Mouse (Mus musculus): ENCODE measurements at regions not wholly inside any gene's neighbourhood (a gene's known extent, or its start where the extent isn't known, plus 50 kb on each side); places are given as distances from the start of the nearest gene placed in this dataset.

DNA sequence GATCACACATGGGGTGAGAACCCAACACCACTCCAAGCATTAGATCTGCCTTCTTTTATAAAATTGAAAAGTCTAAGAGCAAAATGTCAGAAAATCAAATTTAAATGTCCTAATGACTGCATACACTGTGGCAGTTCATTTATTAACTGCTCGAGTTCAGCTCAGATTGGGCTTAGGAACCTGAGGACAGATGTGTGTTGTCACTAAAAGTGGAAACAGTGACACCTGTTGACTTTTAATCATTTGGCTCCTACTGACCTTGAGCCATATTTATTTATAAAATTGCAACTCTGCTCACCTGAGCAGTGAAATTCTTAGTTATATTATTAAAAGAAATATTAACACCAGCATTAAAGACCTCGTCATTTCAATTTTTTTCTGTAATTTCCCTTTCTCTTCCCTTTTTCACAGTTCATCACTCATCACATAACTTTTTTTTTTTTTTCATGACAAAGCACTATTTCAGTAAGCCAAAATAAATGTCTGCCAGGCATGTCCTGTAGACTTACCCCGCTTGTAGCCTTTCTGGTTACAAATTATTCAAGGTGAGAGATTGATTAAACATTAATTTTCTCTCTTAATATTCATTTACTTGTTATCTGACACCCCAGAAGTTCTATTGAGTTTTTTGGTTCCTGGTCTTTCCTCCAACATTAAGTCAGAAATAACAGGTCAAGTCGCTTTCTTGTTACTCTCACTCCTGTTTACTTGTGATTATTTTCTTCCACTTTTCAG, 274.2 kb upstream of the Tet2 start:
- ATAC-seq (replicated peaks; ENCODE audit: low read depth, poor library complexity, severe bottlenecking) = no peak

DNA sequence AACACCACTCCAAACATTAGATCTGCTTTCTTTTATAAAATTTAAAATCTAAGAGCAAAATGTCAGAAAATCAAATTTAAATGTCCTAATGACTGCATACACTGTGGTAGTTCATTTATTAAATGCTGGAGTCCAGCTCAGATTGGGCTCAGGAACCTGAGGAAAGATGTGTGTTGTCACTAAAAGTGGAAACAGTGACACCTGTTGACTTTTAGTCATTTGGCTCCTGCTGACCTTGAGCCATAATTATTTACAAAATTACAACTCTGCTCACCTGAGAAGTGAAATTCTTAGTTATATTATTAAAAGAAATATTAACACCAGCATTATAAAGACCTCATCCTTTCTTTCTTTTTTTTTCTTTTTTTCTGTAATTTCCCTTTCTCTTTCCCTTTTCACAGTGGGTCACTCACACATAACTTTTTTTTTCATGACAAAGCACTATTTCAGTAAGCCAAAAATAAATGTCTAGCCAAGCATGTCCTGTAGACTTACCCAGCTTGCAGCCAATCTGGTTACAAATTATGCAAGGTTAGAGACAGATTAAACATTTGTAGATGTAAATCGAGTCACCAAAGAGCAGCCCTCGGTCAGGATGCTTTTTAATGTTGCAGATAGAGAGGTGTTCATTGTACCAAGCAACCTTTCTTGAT, 288.9 kb upstream of the Tet2 start:
- ATAC-seq (replicated peaks; ENCODE audit: low read depth, poor library complexity, severe bottlenecking) = no peak

DNA sequence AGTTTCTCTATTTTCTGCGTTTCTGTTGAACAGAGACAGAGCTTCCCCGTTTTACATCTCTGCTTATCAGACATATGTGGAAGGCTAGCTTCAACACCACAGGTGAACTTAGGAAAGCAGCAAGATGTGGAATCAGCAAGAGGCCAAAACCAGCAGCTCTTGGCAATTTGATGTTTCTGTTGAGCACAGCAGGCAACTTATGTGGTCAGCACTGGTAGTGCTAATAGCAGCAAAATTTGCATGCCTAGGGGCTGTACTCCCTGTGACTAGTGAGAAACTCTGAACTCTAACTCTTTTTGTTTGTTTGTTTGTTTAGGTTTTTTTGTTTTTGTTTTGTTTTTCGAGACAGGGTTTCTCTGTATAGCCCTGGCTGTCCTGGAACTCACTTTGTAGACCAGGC, 289.5 kb upstream of the Tet2 start:
- no peak for ATAC-seq (replicated peaks; ENCODE audit: low read depth, poor library complexity, severe bottlenecking)

DNA sequence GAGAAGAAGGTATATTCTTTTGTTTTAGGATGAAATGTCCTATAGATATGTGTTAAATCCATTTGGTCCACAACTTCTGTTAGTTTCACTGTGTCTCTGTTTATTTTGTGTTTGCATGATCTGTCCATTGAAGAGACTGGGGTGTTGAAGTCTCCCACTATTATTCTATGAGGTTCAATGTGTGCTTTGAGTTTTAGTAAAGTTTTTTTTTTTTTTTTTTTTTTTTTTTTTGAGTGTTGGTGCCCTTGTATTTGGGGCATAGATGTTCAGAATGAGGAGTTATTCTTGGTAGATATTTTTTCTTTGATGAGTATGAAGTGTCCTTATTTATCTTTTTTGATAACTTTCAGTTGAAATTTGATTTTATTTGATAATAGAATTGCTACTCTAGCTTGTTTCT, 301.4 kb upstream of the Tet2 start:
- no peak for ATAC-seq (replicated peaks; ENCODE audit: low read depth, poor library complexity, severe bottlenecking)

DNA sequence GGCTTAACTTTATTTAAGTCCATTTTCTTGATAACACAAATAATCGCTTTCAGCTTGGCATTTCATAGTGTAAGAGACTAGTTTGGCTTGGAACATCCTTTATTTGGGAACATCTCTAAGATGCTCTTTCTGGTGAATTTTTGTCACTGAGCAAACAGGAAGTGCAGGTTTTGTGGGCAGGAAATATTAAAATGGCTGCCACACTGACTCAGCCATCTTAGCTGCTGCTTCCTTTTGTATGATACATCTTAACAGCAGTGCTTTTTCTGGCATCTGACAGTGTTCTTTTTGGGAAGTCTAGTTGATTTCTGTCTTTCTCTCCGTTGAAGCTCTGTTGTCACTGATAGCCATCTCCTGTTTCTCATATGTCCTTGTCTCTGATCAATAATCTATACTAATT, 329.4 kb upstream of the Tet2 start:
- peak; percentile 56; the same call in 1 of the 2 replicates for ATAC-seq (replicated peaks; ENCODE audit: low read depth, poor library complexity, severe bottlenecking)

DNA sequence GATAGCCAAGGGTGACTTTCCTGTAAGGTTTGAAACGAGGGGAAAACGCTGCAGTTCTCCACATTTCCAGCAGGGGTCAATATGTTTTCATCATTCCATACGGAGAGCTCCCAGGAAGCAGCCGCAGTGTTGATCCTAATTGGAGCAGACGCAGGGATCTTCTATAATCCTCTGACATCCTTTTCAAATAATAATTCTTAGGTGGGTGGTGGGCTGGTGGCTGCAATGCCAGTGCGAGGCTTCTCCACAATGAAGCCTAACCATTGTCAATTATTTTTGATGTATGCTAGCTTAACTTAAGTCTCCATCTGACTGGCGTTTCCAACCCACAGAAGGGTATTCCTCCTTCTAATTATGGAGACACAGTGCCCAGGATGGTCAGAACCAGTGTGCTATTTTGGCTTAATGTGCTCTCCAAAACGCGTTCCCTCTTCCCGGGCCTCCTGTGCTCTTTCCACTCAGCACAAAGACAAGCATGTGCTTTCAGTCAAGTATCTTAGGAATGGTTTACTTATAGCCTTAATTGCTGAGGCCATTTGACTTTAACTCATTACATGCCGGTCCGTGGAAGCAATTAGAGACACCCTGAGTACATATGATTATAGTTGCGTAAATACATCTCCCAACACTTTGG, 331.6 kb upstream of the Tet2 start:
- peak; percentile 93 for ATAC-seq (replicated peaks; ENCODE audit: low read depth, poor library complexity, severe bottlenecking)

DNA sequence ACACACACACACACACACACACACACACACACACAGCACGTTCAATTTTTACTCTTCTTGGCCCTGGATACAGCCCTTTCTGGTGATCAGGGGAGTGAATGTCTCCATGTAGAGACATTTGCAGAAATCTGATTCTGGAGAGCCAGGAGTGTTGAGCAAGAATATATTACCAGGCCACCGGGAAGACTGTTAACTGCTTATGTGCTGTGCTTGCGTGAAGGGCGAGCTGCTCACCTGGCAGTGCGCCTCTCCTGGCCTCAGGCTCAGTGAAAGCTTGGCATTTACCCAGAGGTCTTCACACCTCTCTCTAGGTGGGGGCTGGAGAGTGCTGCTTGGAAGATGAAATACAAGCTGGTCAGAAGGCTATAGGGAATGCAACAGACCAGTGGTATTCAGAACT, 332.4 kb upstream of the Tet2 start:
- no peak for ATAC-seq (replicated peaks; ENCODE audit: low read depth, poor library complexity, severe bottlenecking)

DNA sequence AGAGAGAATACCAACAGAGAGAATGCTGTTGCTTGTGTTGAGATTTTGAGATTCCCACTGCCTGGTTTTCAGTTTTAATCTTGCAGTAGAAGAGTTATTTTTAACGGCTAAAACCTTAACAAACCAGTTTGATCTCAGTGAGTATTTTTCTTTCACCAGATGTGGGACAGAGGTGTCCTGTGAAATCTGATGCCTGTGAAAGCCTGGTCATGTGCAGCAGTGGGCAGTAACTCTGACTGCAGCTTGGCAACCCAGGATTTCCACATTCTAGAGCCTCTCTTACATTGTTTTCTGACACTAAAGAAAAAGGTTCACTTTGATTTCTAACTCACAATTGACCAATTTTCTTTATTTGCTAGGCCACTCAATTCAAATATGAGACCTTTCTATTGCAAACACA, 335.7 kb upstream of the Tet2 start:
- ATAC-seq (replicated peaks; ENCODE audit: low read depth, poor library complexity, severe bottlenecking) = no peak

DNA sequence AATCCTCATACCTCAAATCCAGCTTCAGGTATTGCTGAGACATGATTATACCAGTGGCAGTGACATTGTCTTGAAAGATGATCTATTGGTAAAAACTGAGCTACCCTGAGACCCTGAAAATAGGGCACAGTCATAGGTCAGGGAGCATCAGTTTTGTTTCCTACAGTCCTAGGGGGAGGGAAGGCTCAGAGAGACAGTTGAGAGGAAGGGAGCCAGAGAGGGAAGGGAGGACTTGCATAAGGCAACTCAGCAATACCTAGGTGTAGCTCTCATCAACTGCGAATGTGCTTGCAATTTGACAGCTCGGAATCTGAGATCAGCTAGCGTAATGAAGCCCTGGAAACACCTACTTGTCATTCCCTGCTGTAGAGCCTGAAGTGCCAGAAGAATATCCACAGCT, 334.4 kb upstream of the Cxxc4 start:
- ATAC-seq (replicated peaks; ENCODE audit: low read depth, poor library complexity, severe bottlenecking) = no peak

DNA sequence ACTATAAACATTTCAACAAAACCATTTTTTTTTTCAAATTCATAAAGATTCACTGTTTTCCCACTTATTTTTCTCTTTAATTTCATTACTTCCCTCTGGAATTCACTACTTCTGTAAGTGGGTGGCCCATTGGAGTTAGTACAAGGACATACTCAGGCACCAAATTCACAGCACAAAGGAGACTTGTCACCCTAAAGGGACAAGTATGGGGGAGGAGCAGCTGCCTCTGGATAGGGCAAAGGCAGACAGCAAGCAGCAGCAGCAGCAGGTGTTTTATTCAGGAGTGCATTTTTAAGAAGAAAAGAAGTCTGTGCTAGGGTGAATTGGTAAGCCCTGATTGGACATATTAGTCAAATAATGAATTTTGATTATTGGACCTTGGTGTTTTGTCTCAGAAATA, 314.1 kb upstream of the Cxxc4 start:
- no peak for ATAC-seq (replicated peaks; ENCODE audit: low read depth, poor library complexity, severe bottlenecking)

DNA sequence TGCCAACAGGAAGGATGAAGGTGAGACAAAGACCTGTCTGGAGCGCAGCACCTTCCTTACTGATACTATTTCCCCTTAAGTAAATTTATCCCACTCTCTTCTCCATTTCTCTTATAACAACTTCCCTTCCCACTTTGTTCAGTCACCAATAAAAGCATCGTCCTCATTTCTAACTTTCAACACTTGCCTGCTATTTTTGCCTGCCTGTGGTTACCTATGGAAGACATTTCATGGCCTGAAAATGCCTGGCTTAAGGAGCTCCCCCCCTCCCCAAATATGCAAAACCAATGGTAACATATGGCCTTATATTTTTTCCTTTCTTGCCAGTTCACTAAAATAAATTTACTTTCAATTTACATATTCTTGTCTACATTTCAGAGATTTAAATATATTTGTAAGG, 271.0 kb upstream of the Cxxc4 start:
- no peak for ATAC-seq (replicated peaks; ENCODE audit: low read depth, poor library complexity, severe bottlenecking)

DNA sequence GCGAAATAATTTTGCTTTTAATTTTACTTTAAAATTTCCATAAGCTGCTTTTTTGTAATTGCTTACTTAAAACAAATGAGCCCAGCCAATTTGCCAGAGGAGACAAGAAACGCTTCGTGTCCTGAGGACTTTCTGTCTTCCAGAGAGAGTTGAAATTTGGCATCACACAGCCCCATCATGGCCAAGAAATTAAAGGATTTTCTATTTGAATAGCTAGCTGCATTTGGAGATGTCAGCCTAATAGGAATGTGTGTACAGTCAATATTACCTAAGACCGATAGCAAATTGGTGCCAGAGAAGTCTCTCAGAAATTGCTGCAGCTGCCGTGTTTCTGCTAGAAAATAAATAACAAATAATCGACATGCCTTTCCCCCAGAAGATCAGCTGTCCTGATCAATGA, 268.1 kb upstream of the Cxxc4 start:
- ATAC-seq (replicated peaks; ENCODE audit: low read depth, poor library complexity, severe bottlenecking) = no peak

DNA sequence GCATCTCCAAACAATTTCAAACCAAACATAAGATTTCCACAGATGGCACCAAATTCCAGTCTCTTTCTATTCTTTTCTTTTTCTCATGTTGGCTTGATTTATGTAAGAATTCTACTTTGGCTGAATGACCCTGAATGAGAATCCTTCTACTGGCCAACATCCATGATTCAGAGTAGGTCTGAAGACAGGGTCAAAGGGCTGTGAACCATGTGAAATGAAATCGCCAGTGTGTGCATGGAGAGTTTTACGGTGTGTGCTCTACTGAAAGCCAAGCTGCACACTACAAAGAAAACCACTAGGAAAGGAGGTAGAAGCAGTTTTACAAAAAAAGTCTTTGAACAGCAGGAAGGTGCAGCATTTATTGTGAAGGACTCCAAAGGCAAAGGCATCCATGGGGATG, 263.5 kb upstream of the Cxxc4 start:
- ATAC-seq (replicated peaks; ENCODE audit: low read depth, poor library complexity, severe bottlenecking) = no peak

DNA sequence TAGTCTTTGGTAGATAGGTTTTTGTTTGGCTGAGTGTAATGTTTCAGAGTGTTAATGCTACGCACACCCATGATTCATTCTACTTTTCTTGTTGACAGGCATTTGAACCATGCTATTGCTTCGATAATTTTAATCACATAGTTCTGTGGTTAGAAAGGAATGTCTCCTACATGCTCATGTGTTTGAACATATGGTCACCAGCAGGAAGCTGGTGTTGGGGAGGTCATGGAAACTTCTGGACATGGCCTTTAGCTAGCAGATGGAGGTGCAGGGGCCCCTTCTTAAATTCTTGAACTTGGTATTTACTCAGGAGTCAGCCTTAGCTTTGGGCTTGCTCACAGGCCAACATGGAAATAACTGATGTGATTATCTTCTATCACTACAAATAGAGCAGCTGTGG, 248.6 kb upstream of the Cxxc4 start:
- no peak for ATAC-seq (replicated peaks; ENCODE audit: low read depth, poor library complexity, severe bottlenecking)

DNA sequence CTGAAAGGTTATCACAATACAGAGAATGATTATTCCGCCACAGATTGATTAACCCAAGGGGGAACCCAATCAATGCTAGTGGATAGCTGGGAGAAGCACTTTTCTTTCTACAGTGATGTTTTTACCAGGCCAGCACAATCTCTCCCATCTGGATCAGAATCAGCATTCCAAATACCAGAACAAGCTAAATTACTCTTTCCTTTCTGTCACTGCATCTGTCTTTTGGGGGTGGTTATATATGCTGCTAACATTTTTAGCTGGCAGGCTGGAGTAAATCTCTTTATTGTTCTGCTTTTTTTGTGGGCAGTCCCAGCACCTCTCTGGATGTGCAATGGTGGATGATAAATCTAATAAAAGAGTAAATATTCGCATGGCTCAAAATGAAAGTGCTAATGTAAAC, 242.3 kb upstream of the Cxxc4 start:
- no peak for ATAC-seq (replicated peaks; ENCODE audit: low read depth, poor library complexity, severe bottlenecking)

DNA sequence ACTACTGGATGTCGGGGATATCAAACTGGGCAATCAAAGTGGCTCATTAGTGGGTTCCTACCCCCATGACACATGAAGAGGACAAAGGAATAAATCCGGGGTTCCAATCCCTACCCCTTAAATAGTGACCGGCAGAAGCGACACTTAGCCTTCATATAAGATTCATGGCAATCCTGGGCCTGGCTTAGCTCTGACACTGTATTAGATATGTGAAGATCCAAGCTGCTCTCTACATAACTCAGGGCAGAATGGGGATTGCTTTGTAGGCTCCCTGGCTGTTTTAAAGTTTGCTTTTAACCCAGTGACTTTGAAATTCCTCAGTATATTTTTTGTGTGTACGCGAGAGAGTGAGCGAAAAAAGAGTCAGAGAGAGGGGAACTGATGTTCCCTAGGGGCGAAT, 236.3 kb upstream of the Cxxc4 start:
- ATAC-seq (replicated peaks; ENCODE audit: low read depth, poor library complexity, severe bottlenecking) = no peak

DNA sequence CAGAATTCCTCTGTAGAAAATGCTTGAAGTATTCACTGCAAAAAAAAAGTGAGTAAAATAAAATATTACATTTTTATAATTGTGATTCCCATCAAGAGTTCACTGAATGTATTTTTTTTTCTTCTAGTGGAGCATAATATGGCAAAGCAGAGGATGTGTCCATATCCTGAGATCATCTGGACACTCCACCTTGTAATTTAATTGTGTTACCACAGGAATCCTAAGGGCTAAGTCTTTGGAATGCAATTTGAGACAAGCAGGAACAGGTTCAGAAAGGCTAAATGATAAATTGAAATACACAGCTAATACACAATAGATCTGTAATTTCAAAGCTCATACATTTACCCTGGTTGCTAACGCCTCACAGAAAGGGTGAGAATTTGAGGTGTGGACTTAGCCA, 235.7 kb upstream of the Cxxc4 start:
- ATAC-seq (replicated peaks; ENCODE audit: low read depth, poor library complexity, severe bottlenecking) = no peak

DNA sequence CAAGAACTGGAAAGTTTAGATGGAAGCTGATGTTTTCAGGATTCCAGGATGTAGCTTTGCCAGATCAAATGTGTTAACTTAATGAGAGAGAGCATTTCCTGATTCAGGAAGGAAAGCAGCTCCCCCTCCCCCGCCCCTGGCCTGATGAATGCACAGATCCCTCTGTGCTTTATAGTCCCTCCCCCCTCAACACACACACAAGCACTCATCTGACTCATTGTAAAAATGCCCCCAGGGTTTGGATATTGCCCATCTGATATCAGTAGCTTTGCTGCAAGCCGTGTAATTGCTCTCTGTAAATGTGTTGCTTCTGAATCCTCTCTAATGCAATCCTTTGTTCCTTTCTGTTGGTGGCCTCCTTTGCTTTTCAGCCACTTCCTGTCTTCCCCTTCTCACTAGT, 221.5 kb upstream of the Cxxc4 start:
- no peak for ATAC-seq (replicated peaks; ENCODE audit: low read depth, poor library complexity, severe bottlenecking)

DNA sequence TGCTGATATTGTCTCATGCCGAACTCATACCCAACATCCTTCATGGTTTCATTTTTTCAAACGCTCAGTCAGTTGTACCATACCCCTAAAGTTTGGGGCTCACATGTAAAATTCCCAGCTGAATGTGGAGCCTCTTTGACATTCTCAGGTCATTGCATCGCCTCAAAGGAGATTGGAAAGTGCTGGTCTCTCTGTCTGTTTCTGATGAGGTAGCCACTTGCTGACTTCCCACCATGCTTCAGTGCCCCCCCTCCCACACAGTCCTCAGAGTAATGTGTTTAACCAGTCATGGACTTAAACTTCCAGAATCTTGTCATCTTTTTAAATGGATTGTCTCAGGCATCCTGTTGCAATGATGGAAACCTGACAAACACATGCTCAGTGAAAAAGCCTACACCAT, 220.9 kb upstream of the Cxxc4 start:
- no peak for ATAC-seq (replicated peaks; ENCODE audit: low read depth, poor library complexity, severe bottlenecking)

DNA sequence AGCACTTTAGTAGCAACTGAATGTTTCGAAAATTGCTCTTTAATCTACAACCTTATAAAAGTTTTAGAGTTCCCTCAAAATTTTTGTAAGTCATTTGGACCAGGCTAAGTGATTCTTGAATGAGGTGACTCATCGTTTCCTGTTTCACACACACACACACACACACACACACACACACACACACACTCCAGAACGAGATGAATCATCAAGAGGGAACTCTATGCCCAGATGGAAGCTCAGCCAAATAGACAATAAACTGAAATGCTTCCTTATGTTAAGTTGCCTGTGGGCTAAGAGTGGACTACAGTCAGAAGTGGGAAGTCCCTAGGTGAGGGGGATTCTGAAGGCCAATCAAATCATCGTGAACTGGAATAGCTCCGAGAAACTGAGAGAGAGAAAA, 202.4 kb upstream of the Cxxc4 start:
- ATAC-seq (replicated peaks; ENCODE audit: low read depth, poor library complexity, severe bottlenecking) = no peak

DNA sequence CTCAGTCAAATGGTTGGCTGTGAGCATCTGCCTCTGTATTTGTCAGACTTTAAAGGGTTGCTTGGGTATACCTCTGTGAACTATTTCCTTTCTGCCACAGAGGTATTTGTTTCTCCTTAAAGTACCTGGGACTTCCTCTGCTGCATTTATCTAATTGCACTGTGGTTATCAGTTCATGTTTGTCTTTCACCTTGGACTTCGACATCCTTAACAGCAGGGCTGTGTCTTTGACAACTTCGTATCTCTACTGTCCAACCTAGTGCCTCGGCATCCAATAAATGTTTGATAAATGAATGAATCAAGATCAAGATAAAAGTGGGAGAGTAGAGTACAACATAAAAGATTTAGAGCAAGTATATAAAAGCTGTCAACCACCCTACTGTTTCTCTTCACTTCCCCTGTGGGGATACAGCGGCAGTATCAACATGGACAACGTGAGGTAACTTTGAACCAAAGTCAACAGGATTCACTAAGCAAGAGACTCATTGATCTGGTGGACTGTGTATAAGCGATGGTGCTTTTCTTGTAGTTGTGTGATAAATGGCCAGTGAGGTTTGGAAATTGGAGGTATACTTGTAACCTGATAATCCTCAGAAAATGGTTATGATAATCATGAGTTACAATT, 199.9 kb upstream of the Cxxc4 start:
- no peak for ATAC-seq (replicated peaks; ENCODE audit: low read depth, poor library complexity, severe bottlenecking)

Data from common myeloid progenitor, adult 5-6 weeks (primary cell).